Mouse (Mus musculus): ENCODE data around the gene Timmdc1. TPM values are rescaled to one million over a fixed set of nuclear protein-coding genes. Genes with fewer than 3 reads are reported as not detected.

Timmdc1 gene
- polyA plus RNA-seq, 1 experiment from 2014 or later = 29.4 TPM

Other genes with a start within 250 kb of the Timmdc1 start
- 0.05 TPM in 1 of 2 replicates, not detected in the other for gene Nr1i2, start 227.8 kb downstream of the Timmdc1 start, polyA plus RNA-seq (2015; fragmentation: Nextera tagmentation; extraction: Ambion mirVana)
- 0.10 and 0.20 TPM in 2 replicates for gene Maats1, start 180.5 kb downstream of the Timmdc1 start, polyA plus RNA-seq (2015; fragmentation: Nextera tagmentation; extraction: Ambion mirVana)
- gene Cox17, start 175.7 kb downstream of the Timmdc1 start, polyA plus RNA-seq (2015; fragmentation: Nextera tagmentation; extraction: Ambion mirVana) = 322 and 349 TPM in 2 replicates
- not detected in 2 replicates for gene Gm21987, start 175.6 kb downstream of the Timmdc1 start, polyA plus RNA-seq (2015; fragmentation: Nextera tagmentation; extraction: Ambion mirVana)
- gene Popdc2, start 160.5 kb downstream of the Timmdc1 start, polyA plus RNA-seq (2015; fragmentation: Nextera tagmentation; extraction: Ambion mirVana) = 0.30 and 0.87 TPM in 2 replicates
- gene Pla1a, start 89.5 kb downstream of the Timmdc1 start, polyA plus RNA-seq (2015; fragmentation: Nextera tagmentation; extraction: Ambion mirVana) = 2.2 and 2.8 TPM in 2 replicates
- 90.2 and 91.5 TPM in 2 replicates for gene Adprh, start 70.0 kb downstream of the Timmdc1 start, polyA plus RNA-seq (2015; fragmentation: Nextera tagmentation; extraction: Ambion mirVana)
- 0.72 and 0.82 TPM in 2 replicates for gene Cd80, start 67.1 kb downstream of the Timmdc1 start, polyA plus RNA-seq (2015; fragmentation: Nextera tagmentation; extraction: Ambion mirVana)
- gene Poglut1, start 27.6 kb upstream of the Timmdc1 start, polyA plus RNA-seq (2015; fragmentation: Nextera tagmentation; extraction: Ambion mirVana) = 25.3 and 28.4 TPM in 2 replicates
- 47.5 and 56.5 TPM in 2 replicates for gene Tmem39a, start 36.0 kb upstream of the Timmdc1 start, polyA plus RNA-seq (2015; fragmentation: Nextera tagmentation; extraction: Ambion mirVana)
- 3.9 and 5.7 TPM in 2 replicates for gene Arhgap31, start 190.6 kb upstream of the Timmdc1 start, polyA plus RNA-seq (2015; fragmentation: Nextera tagmentation; extraction: Ambion mirVana)
- gene B4galt4, start 219.6 kb upstream of the Timmdc1 start, polyA plus RNA-seq (2015; fragmentation: Nextera tagmentation; extraction: Ambion mirVana) = 8.3 and 8.4 TPM in 2 replicates

Data from thymus, postnatal 0 days (tissue).